Mouse (Mus musculus) intestine, embryonic 16.5 days (tissue): ENCODE data around the gene Noct. TPM values are rescaled to one million over a fixed set of nuclear protein-coding genes. Genes with fewer than 3 reads are reported as not detected.
"Not testable (repeated sequence)": the region's sequence is repeated elsewhere in the genome, so short reads cannot be mapped to it uniquely, and the experiment has no call there.

ENCODE experiments used
- ATAC-seq: fragments of 200-750 bp; cut with Nextera tagmentation; 2 replicates; pipeline ENCODE4 v1.8.0; 2017; ENCODE audit warnings: moderate TSS enrichment, moderate library complexity
- H3K27ac ChIP-seq: fragments of 300-500 bp; sonication (generic); 2 replicates; pipeline ENCODE4 v1.5.1; 2014; ENCODE audit warnings: mild to moderate bottlenecking, low read length
- H3K27me3 ChIP-seq: fragments of 300-500 bp; sonication (generic); replicated peaks from 2 replicates; pipeline ENCODE4 v1.6.1; 2014; ENCODE audit warnings: low read length, control low read depth, mixed read lengths; ENCODE audit not compliant: control insufficient read depth, insufficient read depth
- H3K36me3 ChIP-seq: fragments of 300-500 bp; sonication (generic); 2 replicates; pipeline ENCODE4 v1.6.1; 2014; ENCODE audit warnings: low read length, control low read depth; ENCODE audit not compliant: control insufficient read depth, insufficient read depth
- H3K4me1 ChIP-seq: fragments of 300-500 bp; sonication (generic); 2 replicates; pipeline ENCODE4 v1.6.1; 2014; ENCODE audit warnings: low read length, control low read depth, mixed read lengths; ENCODE audit not compliant: control insufficient read depth, insufficient read depth
- H3K4me2 ChIP-seq: fragments of 300-500 bp; sonication (generic); 2 replicates; pipeline ENCODE4 v1.6.1; 2014; ENCODE audit warnings: low read depth, low read length, control low read depth
- H3K4me3 ChIP-seq: fragments of 300-500 bp; sonication (generic); 2 replicates; pipeline ENCODE4 v1.5.1; 2014; ENCODE audit warnings: mild to moderate bottlenecking, low read length
- H3K9ac ChIP-seq: fragments of 300-500 bp; sonication (generic); 2 replicates; pipeline ENCODE4 v1.6.1; 2014; ENCODE audit warnings: low read depth, low read length
- H3K9me3 ChIP-seq: fragments of 300-500 bp; sonication (generic); 2 replicates; pipeline ENCODE4 v1.6.1; 2016; ENCODE audit warnings: low read length, control low read depth; ENCODE audit not compliant: control insufficient read depth
- WGBS: fragments of 180-500 bp; shearing (Covaris S2); extraction: QIAGEN DNeasy Blood & Tissue Kit; methylation state at CpG from one replicate; pipeline ENCODE4 v1.1.7; 2014; 5-methylcytosine and 5-hydroxymethylcytosine counted together
- polyA plus RNA-seq: library from polyadenylated mRNA; unstranded; fragments of >200 nt; fragmentation: Nextera tagmentation; extraction: Ambion mirVana; gene quantifications from 2 replicates; pipeline ENCODE4 v1.2.1, GENCODE M21; 2015

Noct gene
- polyA plus RNA-seq, 1 experiment from 2014 or later, result 4.9 TPM

- no peaks in the 10 kb centered on the region for H3K27me3 ChIP-seq
- no peak overlapping the region for H3K9ac ChIP-seq
- H3K9me3 ChIP-seq, result no peaks in the 10 kb centered on the region
- no peak for ATAC-seq
- H3K36me3 ChIP-seq, result no peaks in the 10 kb centered on the region
- H3K4me2 ChIP-seq, result no peak overlapping the region
- WGBS, result 97% methylated on average over 3 of the region's 3 CpGs
- H3K27ac ChIP-seq, result no peak overlapping the region
- no peak overlapping the region for H3K4me3 ChIP-seq
- no peaks in the 10 kb centered on the region for H3K4me1 ChIP-seq
Measured at GRCm38 (mm10) chr3:51213111-51213510, 11.1 kb upstream of the Noct start.

GRCm38 (mm10) chr3:51215681-51216080, 8.6 kb upstream of the Noct start:
- no peaks in the 10 kb centered on the region for H3K27me3 ChIP-seq
- H3K4me2 ChIP-seq, result no peak overlapping the region
- H3K36me3 ChIP-seq, result no peaks in the 10 kb centered on the region
- no peak overlapping the region for H3K27ac ChIP-seq
- H3K9ac ChIP-seq, result no peak overlapping the region
- no peak for ATAC-seq
- H3K9me3 ChIP-seq, result no peaks in the 10 kb centered on the region
- no peak overlapping the region for H3K4me3 ChIP-seq
- no peaks in the 10 kb centered on the region for H3K4me1 ChIP-seq
- WGBS, result 90% methylated on average over 6 of the region's 6 CpGs

- not testable (repeated sequence) for H3K27ac ChIP-seq, H3K9me3 ChIP-seq, H3K4me2 ChIP-seq, H3K4me1 ChIP-seq, ATAC-seq, H3K36me3 ChIP-seq, H3K4me3 ChIP-seq, H3K9ac ChIP-seq, H3K27me3 ChIP-seq
- WGBS, result 83% methylated on average over 5 of the region's 10 CpGs
Measured at GRCm38 (mm10) chr3:51216351-51216750, 7.9 kb upstream of the Noct start.

- H3K9me3 ChIP-seq, ATAC-seq, H3K36me3 ChIP-seq, H3K4me1 ChIP-seq, H3K4me2 ChIP-seq, H3K27ac ChIP-seq, H3K4me3 ChIP-seq, H3K27me3 ChIP-seq, H3K9ac ChIP-seq: not testable (repeated sequence)
- 88% methylated on average over 6 of the region's 6 CpGs for WGBS
Measured at GRCm38 (mm10) chr3:51218385-51218784, 5.9 kb upstream of the Noct start.

GRCm38 (mm10) chr3:51219213-51219612, 5.0 kb upstream of the Noct start:
- ATAC-seq, result no peak
- Histone ChIP-seq H3K27ac (no peak overlapping the region), H3K4me3 (no peak overlapping the region), H3K36me3 (no peaks in the 10 kb centered on the region), H3K9me3 (no peaks in the 10 kb centered on the region), H3K4me1 (0 out of 2 replicates have a peak, but pooled peaks cover 2% of the 10 kb centered on the region), H3K9ac (no peak overlapping the region), H3K4me2 (no peak overlapping the region), H3K27me3 (no peaks in the 10 kb centered on the region)
- 94% methylated on average over 5 of the region's 5 CpGs for WGBS

- no peak overlapping the region for H3K9ac ChIP-seq
- H3K36me3 ChIP-seq, result no peaks in the 10 kb centered on the region
- H3K27ac ChIP-seq, result no peak overlapping the region
- WGBS, result 48% methylated on average over 4 of the region's 4 CpGs
- H3K4me2 ChIP-seq, result no peak overlapping the region
- H3K9me3 ChIP-seq, result no peaks in the 10 kb centered on the region
- H3K4me1 ChIP-seq, result 0 out of 2 replicates have a peak, but pooled peaks cover 2% of the 10 kb centered on the region
- H3K4me3 ChIP-seq, result no peak overlapping the region
- ATAC-seq, result no peak
- H3K27me3 ChIP-seq, result no peaks in the 10 kb centered on the region
Measured at GRCm38 (mm10) chr3:51220846-51221245, 3.4 kb upstream of the Noct start.

- Histone ChIP-seq H3K27me3 (no peaks in the 10 kb centered on the region), H3K9me3 (no peaks in the 10 kb centered on the region), H3K4me2 (no peak overlapping the region), H3K4me3 (no peak overlapping the region), H3K27ac (no peak overlapping the region), H3K9ac (no peak overlapping the region), H3K36me3 (no peaks in the 10 kb centered on the region), H3K4me1 (peaks cover 9% of the 10 kb centered on the region; the same call in 1 of the 2 replicates)
- WGBS, result 54% methylated on average over 8 of the region's 8 CpGs
- no peak for ATAC-seq
Measured at GRCm38 (mm10) chr3:51221847-51222246, 2.4 kb upstream of the Noct start.

GRCm38 (mm10) chr3:51222302-51222701, 1.9 kb upstream of the Noct start:
- H3K4me1 ChIP-seq, result peaks cover 9% of the 10 kb centered on the region; the same call in 1 of the 2 replicates
- no peaks in the 10 kb centered on the region for H3K27me3 ChIP-seq
- no peak overlapping the region for H3K4me3 ChIP-seq
- no peaks in the 10 kb centered on the region for H3K36me3 ChIP-seq
- H3K9ac ChIP-seq, result no peak overlapping the region
- H3K4me2 ChIP-seq, result no peak overlapping the region
- no peak overlapping the region for H3K27ac ChIP-seq
- 84% methylated on average over 6 of the region's 6 CpGs for WGBS
- ATAC-seq, result no peak
- H3K9me3 ChIP-seq, result no peaks in the 10 kb centered on the region

GRCm38 (mm10) chr3:51222834-51223460, 1.3 kb upstream of the Noct start:
- WGBS, result 54% methylated on average over 10 of the region's 10 CpGs
- no peaks in the 10 kb centered on the region for H3K27me3 ChIP-seq
- H3K27ac ChIP-seq, result peak overlapping the region; percentile 16; the same call in 1 of the 2 replicates
- H3K9ac ChIP-seq, result no peak overlapping the region
- no peaks in the 10 kb centered on the region for H3K36me3 ChIP-seq
- no peak for ATAC-seq
- no peak overlapping the region for H3K4me2 ChIP-seq
- H3K4me3 ChIP-seq, result no peak overlapping the region
- H3K4me1 ChIP-seq, result peaks cover 9% of the 10 kb centered on the region; the same call in 1 of the 2 replicates
- H3K9me3 ChIP-seq, result no peaks in the 10 kb centered on the region

GRCm38 (mm10) chr3:51223556-51223955, 691 bp upstream of the Noct start:
- H3K36me3 ChIP-seq, result no peaks in the 10 kb centered on the region
- H3K27me3 ChIP-seq, result no peaks in the 10 kb centered on the region
- WGBS, result 28% methylated on average over 5 of the region's 5 CpGs
- H3K27ac ChIP-seq, result peak overlapping the region; percentile 16; the same call in 1 of the 2 replicates
- peak overlapping the region; percentile 89 for H3K4me2 ChIP-seq
- H3K9ac ChIP-seq, result peak overlapping the region; percentile 86
- no peaks in the 10 kb centered on the region for H3K9me3 ChIP-seq
- peak overlapping the region; percentile 88 for H3K4me3 ChIP-seq
- peaks cover 9% of the 10 kb centered on the region; the same call in 1 of the 2 replicates for H3K4me1 ChIP-seq
- ATAC-seq, result no peak
